Mouse (Mus musculus) gastrocnemius, postnatal 4 days (tissue): Measurements from ENCODE around the gene AC129217.1. TPM values are rescaled to one million over a fixed set of nuclear protein-coding genes. Genes with fewer than 3 reads are reported as not detected.
"Not testable (repeated sequence)": the region's sequence is repeated elsewhere in the genome, so short reads cannot be mapped to it uniquely, and the experiment has no call there.

Experiments
- DNase-seq, 2 experiments: peaks; one replicate each; pipeline ENCODE4 v3.0.0; 2021 to 2022; ENCODE audit warnings: low spot score in 2 of 2, mixed read lengths in 2 of 2
- microRNA-seq: library from miRNA; unstranded; fragments of <30 nt; microRNA quantifications from one replicate; pipeline ENCODE4 v1.2.0, GENCODE M21; 2021
- total RNA-seq, 2 experiments: library from RNA; stranded (reverse); gene quantifications; 2 replicates each; pipeline ENCODE4 v1.2.3; 2021

The AC129217.1 gene
- total RNA-seq, 2 experiments from 2014 or later: 0.67 TPM; not detected in 1

DNA sequence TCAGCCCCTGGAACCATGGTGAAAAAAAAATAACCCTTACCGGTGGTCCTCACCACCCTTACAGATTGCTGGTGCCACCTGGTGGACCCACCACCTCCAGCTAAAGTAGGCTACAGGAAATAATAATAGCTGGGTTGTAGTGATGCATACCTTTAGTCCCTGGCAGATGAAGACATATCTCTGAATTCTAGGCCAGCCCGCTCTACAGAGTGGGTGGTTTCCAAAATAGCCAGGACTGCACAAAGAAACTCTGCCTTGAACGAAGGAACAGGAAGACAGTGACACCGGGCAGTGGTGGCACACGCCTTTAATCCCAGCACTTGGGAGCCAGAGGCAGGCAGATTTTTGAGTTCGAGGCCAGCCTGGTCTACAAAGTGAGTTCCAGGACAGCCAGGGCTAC lies 34.7 kb downstream of the AC129217.1 start:
- no peak for DNase-seq

GRCm38 (mm10) chr19:8870381-8870780 lies 40.8 kb downstream of the AC129217.1 start:
- DNase-seq: not testable (repeated sequence)

- DNase-seq: no peak
These were observed 41.3 kb downstream of the AC129217.1 start for GRCm38 (mm10) chr19:8870838-8871237.

- DNase-seq: peak; percentile 86 to 95
These were observed 42.0 kb downstream of the AC129217.1 start, which contains the start of gene Ubxn1 for GRCm38 (mm10) chr19:8871267-8872186. TSS of gene Ubxn1 (plus strand) at chr19:8871496.

DNA sequence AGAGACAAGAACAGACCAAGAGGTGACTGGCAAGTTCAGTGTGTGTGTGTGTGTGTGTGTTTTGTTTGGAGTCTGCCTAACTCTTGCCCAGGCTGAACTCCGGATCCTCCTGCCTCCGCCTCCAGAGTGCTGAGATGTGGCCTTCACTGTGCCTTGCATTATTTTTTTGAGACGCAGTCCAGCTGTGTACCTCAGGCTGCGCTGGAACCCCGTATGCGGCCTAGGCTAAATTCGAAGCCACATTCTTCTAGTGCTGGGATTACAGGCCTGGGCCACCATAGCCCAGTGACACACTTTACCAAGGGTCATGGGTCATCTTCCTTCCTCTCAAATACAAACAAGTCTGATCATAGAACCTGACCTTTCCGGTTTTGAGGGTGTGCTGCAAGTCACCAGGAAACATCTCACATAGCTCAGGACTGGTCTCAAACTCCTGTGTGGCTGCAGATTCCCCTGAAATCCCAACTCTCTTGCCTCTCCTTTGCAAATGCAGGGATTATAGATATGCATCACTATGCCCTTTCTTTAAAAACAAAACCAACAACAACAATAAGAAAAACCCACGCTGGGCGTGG lies 42.8 kb downstream of the AC129217.1 start:
- DNase-seq: no peak

DNA sequence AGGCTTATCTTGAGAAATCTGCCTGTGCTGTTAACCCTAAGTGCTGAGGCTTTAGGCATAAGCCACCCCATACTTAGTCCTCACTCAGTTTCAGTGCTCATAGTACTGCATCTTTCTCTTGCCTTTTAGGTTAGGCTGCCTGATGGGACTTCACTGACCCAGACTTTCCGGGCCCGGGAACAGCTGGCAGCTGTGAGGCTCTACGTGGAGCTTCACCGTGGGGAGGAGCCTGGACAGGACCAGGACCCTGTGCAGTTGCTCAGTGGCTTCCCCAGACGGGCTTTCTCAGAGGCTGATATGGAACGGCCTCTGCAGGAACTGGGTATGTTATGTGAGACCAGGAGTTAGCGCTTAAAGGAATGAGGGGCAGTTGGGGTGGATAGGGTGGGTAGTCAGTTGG lies 45.5 kb downstream of the AC129217.1 start:
- DNase-seq: no peak

DNA sequence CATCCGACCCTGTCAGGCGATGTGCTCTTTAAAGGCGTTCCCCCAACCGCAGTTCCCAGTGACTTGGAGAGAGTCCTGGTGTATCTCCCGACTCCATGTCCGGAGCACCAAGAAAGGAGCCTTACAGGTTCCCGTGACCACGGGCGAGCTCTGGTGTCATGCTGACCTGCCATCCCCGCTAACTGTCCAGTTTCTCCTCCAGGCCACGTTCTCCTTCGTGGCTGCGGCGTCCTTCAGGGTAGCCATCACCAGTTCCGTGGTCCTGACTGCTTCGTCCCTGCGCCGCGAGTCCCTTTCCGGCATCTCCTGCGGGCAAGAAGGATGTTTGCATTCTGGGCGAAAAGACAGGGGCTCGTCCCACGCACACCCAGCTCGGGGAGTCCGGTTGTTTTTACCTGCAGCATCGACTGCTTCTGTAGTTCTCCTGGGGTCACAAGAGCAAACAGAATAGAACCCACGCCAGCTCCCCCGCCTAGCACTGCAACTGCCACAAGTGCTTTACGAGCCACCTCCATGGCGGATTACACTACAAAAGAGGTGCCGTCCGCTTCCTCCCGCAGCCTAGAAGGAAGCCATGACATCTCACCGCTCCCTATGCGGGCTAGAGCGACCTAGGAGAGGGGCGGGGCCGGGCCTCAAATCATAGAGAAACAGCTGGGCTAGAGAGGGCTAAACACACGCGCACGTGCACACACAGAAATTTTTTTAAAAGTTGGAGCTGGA lies 50.9 kb downstream of the AC129217.1 start, which contains the start of gene Uqcc3:
Gene Uqcc3 (minus strand): TSS at position 613 of the 723 bp plus-strand sequence.
- DNase-seq: peak; percentile 80 to 89

DNA sequence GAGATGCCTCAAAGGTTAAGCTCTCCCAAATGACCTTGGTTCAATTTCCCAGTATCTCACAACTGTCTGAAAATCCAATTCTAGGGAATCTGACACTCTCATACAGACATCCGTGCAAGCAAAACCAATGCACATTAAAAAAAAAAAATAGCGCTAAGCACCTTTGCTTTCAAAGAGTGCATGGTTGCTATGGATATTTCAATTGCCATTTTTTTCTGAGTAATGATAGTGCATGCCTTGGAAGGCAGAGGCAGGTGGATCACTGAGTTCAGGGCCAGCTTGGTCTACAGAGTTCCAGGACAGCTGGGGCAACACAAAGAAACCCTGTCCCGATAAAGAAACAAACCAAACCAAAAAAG lies 51.4 kb downstream of the AC129217.1 start:
- no peak for DNase-seq

DNA sequence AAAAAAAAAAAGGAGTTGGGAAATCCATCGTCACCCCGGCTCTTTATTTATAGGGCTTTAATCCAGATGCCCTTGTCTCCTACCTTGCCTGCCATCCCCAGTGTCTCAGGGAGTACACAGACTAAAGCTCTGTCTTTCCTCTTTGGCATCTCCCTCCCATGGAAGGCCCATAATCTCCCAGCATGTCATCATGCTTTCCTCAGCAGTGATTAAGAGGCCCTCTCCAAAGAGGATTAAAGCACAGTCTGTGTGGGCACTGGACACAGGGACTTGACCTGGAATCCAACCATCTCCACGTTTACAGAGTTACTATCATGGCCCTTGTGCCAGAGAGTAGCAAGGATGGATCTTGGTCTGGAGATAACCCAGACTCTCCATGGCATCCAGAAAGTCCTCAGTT lies 54.0 kb downstream of the AC129217.1 start, which contains the start of the genes Lbhd1 and Gm49403:
Gene Lbhd1 (plus strand): TSS at position 117 of the 400 bp plus-strand sequence.
Gene Gm49403 (plus strand): TSS at position 315 of the 400 bp plus-strand sequence.
- DNase-seq: no peak

- DNase-seq: no peak
These were observed 57.5 kb downstream of the AC129217.1 start for GRCm38 (mm10) chr19:8886916-8887584.

GRCm38 (mm10) chr19:8887585-8888463 lies 58.3 kb downstream of the AC129217.1 start:
- no peak for DNase-seq

DNA sequence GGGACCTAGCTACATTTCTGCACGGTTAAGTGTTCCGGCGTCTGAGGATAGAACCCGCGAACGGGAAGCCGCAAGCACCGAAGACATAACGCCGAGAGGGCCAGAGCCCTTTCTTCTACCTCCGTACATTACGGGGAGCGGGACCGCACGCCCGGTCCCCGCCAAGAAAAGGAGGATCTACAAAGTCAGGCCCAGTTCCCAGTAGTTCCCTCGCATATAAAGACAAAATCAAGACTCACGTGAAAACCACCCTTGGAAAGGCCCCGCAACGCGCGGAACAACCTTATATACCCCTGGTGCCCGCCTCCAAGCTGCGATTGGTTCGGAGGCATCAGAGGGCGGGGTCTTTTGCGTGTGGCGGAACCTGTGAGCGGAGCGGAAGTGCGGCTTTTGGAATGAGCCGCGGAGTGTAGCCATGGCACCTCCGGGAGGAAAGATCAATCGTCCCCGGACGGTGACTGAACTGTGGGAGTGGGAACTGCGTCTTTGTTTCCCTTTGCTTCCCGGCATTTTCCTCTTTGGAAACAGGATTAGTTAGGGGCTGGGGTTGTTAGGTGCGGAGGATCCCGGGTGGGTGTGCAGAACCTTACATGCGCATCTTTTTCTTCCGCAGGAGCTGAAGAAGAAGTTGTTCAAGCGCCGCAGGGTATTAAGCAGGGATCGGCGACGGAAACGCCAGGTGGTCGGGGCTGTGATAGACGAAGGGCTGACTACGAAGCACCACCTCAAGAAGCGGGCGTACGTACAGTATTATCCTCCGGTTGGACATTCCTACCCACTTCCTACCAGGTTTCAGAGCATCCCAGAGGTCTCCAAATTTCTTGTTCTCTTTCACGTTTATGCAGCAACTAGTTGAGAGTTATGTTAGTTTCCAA lies 59.2 kb downstream of the AC129217.1 start, which contains the start of the genes 1810009A15Rik and Gm49416:
Gene 1810009A15Rik (plus strand): TSS at position 343 of the 875 bp plus-strand sequence.
Gene Gm49416 (plus strand): TSS at position 416 of the 875 bp plus-strand sequence.
- DNase-seq: peak; percentile 90 to 97

Small RNAs within 50 kb of the gene (microRNA-seq; reads per million reads assigned to microRNA genes)
- not detected for gene Mir5136

Other genes with a start within 250 kb of the AC129217.1 start
- gene Slc22a8, start 238.5 kb upstream of the AC129217.1 start, total RNA-seq: not detected
- not detected for gene Slc22a6, start 211.7 kb upstream of the AC129217.1 start, total RNA-seq
- gene Chrm1, start 166.0 kb upstream of the AC129217.1 start, total RNA-seq: under 1 TPM; 0.05 to 0.10 TPM
- gene Slc3a2, start 106.4 kb upstream of the AC129217.1 start, total RNA-seq: 10 to 100 TPM; 42.4 to 43.8 TPM
- gene Wdr74, start 93.9 kb upstream of the AC129217.1 start, total RNA-seq: 10 to 100 TPM; 34.5 to 35.1 TPM
- 1 to 10 TPM in 1 of 2 experiments, not detected in 1; 2.5 TPM for gene 1700092M07Rik, start 89.1 kb upstream of the AC129217.1 start, total RNA-seq
- gene Stx5a, start 88.4 kb upstream of the AC129217.1 start, total RNA-seq: 10 to 100 TPM; 59.1 to 60.5 TPM
- gene Nxf1, start 72.7 kb upstream of the AC129217.1 start, total RNA-seq: 10 to 100 TPM; 70.4 to 80.5 TPM
- 10 to 100 TPM; 71.4 to 85.6 TPM for gene Tmem223, start 58.8 kb upstream of the AC129217.1 start, total RNA-seq
- 10 to 100 TPM; 19.3 to 21.9 TPM for gene Tmem179b, start 55.3 kb upstream of the AC129217.1 start, total RNA-seq
- 10 to 100 TPM; 15.5 to 16.9 TPM for gene Taf6l, start 43.4 kb upstream of the AC129217.1 start, total RNA-seq
- 10 to 100 TPM; 61.0 to 65.4 TPM for gene Polr2g, start 31.2 kb upstream of the AC129217.1 start, total RNA-seq
- 1 to 10 TPM; 1.4 to 1.5 TPM for gene Zbtb3, start 27.2 kb upstream of the AC129217.1 start, total RNA-seq
- gene Ttc9c, start 10.4 kb upstream of the AC129217.1 start, total RNA-seq: 10 to 100 TPM; 19.9 to 22.9 TPM
- 10 to 100 TPM; 61.3 to 71.0 TPM for gene Hnrnpul2, start 9.8 kb upstream of the AC129217.1 start, total RNA-seq
- gene Bscl2, start 7.7 kb downstream of the AC129217.1 start, total RNA-seq: 10 to 100 TPM; 22.1 to 24.2 TPM
- gene Gng3, start 9.4 kb downstream of the AC129217.1 start, total RNA-seq: under 1 TPM; 0.17 to 0.26 TPM
- gene Lrrn4cl, start 21.0 kb downstream of the AC129217.1 start, total RNA-seq: 10 to 100 TPM; 18.7 to 22.9 TPM
- 100 to 1,000 TPM; 149 to 158 TPM for gene Ubxn1, start 41.7 kb downstream of the AC129217.1 start, total RNA-seq
- gene Uqcc3, start 51.1 kb downstream of the AC129217.1 start, total RNA-seq: 10 to 100 TPM; 48.1 to 49.3 TPM
- 10 to 100 TPM in 1 of 2 experiments, 1 to 10 TPM in 1; 2.4 to 11.4 TPM for gene Lbhd1, start 54.0 kb downstream of the AC129217.1 start, total RNA-seq
- gene Gm49403, start 54.2 kb downstream of the AC129217.1 start, total RNA-seq: not detected
- gene 1810009A15Rik, start 59.1 kb downstream of the AC129217.1 start, total RNA-seq: 10 to 100 TPM; 30.0 to 30.9 TPM
- 1 to 10 TPM; 1.5 to 2.9 TPM for gene Gm49416, start 59.2 kb downstream of the AC129217.1 start, total RNA-seq
- 10 to 100 TPM; 19.0 to 20.1 TPM for gene Ints5, start 63.2 kb downstream of the AC129217.1 start, total RNA-seq
- 10 to 100 TPM; 74.2 to 77.0 TPM for gene Ganab, start 68.3 kb downstream of the AC129217.1 start, total RNA-seq
- 10 to 100 TPM; 29.6 to 31.6 TPM for gene B3gat3, start 90.6 kb downstream of the AC129217.1 start, total RNA-seq
- gene Rom1, start 99.6 kb downstream of the AC129217.1 start, total RNA-seq: 1 to 10 TPM; 4.4 to 4.9 TPM
- 10 to 100 TPM; 24.3 to 26.7 TPM for gene Eml3, start 99.8 kb downstream of the AC129217.1 start, total RNA-seq
- 10 to 100 TPM; 61.1 to 69.8 TPM for gene Mta2, start 112.1 kb downstream of the AC129217.1 start, total RNA-seq
- gene Tut1, start 124.1 kb downstream of the AC129217.1 start, total RNA-seq: 10 to 100 TPM; 12.7 to 14.9 TPM
- gene Eef1g, start 137.3 kb downstream of the AC129217.1 start, total RNA-seq: 100 to 1,000 TPM; 704 to 748 TPM
- gene Ahnak, start 159.5 kb downstream of the AC129217.1 start, total RNA-seq: 100 to 1,000 TPM; 377 to 414 TPM